Mouse (Mus musculus) liver, embryonic 14.5 days (tissue): ENCODE measurements around the gene Prex1. TPM values are rescaled to one million over a fixed set of nuclear protein-coding genes. Genes with fewer than 3 reads are reported as not detected.
A peak's percentile ranks its signal among the peaks of the same experiment; 100 is the strongest.

Experiments used
- ATAC-seq: fragments of 200-750 bp; cut with Nextera tagmentation; 2 replicates; pipeline ENCODE4 v1.8.0; 2017; ENCODE audit warnings: moderate number of reproducible peaks, mild to moderate bottlenecking, moderate library complexity; ENCODE audit not compliant: insufficient read depth
- DNase-seq, 3 experiments: peaks; one replicate each; pipeline ENCODE4 v3.0.0-alpha.2; 2012 to 2013; ENCODE audit warnings: low read depth in 3 of 3, low spot score in 3 of 3
- H3K27ac ChIP-seq: fragments of 300-500 bp; sonication (generic); 2 replicates; pipeline ENCODE4 v1.5.1; 2014; ENCODE audit warnings: moderate library complexity, mild to moderate bottlenecking, control low read depth, inconsistent platforms
- H3K27me3 ChIP-seq: fragments of 300-500 bp; sonication (generic); 2 replicates; pipeline ENCODE4 v1.6.1; 2014; ENCODE audit warnings: mild to moderate bottlenecking, low read length, moderate library complexity; ENCODE audit not compliant: control insufficient read depth, insufficient read depth
- H3K36me3 ChIP-seq: fragments of 300-500 bp; sonication (generic); replicated peaks from 2 replicates; pipeline ENCODE4 v1.6.1; 2014; ENCODE audit warnings: low read depth; ENCODE audit not compliant: control insufficient read depth, insufficient read depth
- H3K4me1 ChIP-seq, 2 experiments: fragments of 200-500 bp in 1 of 2; fragments of 300-500 bp in 1 of 2; sonication (generic) in 1 of 2; replicated peaks; 2 replicates each; pipeline ENCODE4 v1.6.1; 2012 to 2014; ENCODE audit warnings: antibody characterized with exemption in 1 of 2, inconsistent platforms in 1 of 2, low read length in 1 of 2; ENCODE audit not compliant: control insufficient read depth in 2 of 2, insufficient read depth in 2 of 2
- H3K4me2 ChIP-seq: fragments of 300-500 bp; sonication (generic); 2 replicates; pipeline ENCODE4 v1.6.1; 2014; ENCODE audit warnings: low read depth, mild to moderate bottlenecking, control low read depth, moderate library complexity
- H3K4me3 ChIP-seq, 2 experiments: fragments of 200-500 bp in 1 of 2; fragments of 300-500 bp in 1 of 2; sonication (generic) in 1 of 2; 2 replicates each; pipeline ENCODE4 v1.5.1; 2012 to 2014; ENCODE audit warnings: low read depth in 2 of 2, low read length in 2 of 2, mild to moderate bottlenecking in 2 of 2, control low read depth in 1 of 2, inconsistent platforms in 1 of 2, moderate library complexity in 1 of 2; ENCODE audit not compliant: insufficient read depth in 1 of 2
- H3K9ac ChIP-seq: fragments of 300-500 bp; sonication (generic); replicated peaks from 2 replicates; pipeline ENCODE4 v1.6.1; 2014; ENCODE audit warnings: mild to moderate bottlenecking, control low read depth, moderate library complexity
- H3K9me3 ChIP-seq: fragments of 300-500 bp; sonication (generic); 2 replicates; pipeline ENCODE4 v1.6.1; 2016; ENCODE audit warnings: low read length, mixed read lengths; ENCODE audit not compliant: control insufficient read depth
- CTCF ChIP-seq: IDR thresholded peaks from 2 replicates; pipeline ENCODE4 v1.5.1; 2016; ENCODE audit warnings: antibody characterized with exemption, low read depth, control low read depth
- EP300 ChIP-seq: IDR thresholded peaks from 2 replicates; pipeline ENCODE4 v1.6.1; 2016; ENCODE audit warnings: antibody characterized with exemption, low read depth
- WGBS: fragments of 180-500 bp; shearing (Covaris S2); extraction: QIAGEN DNeasy Blood & Tissue Kit; methylation state at CpG from one replicate; pipeline ENCODE4 v1.1.7; 2014; ENCODE audit not compliant: insufficient replicate concordance; 5-methylcytosine and 5-hydroxymethylcytosine counted together
- polyA plus RNA-seq, 2 experiments: library from polyadenylated mRNA; depleted of rRNA in 1 of 2; stranded (reverse) in 1 of 2; unstranded in 1 of 2; fragments of >200 nt; fragmentation: Nextera tagmentation in 1 of 2; extraction: Ambion mirVana in 1 of 2; gene quantifications; 2 replicates each; pipeline versions ENCODE4 v1.2.1 to v1.2.3; 2012 to 2014

Gene Prex1
- polyA plus RNA-seq, 2 experiments = 9.2 to 10.0 TPM

DNA sequence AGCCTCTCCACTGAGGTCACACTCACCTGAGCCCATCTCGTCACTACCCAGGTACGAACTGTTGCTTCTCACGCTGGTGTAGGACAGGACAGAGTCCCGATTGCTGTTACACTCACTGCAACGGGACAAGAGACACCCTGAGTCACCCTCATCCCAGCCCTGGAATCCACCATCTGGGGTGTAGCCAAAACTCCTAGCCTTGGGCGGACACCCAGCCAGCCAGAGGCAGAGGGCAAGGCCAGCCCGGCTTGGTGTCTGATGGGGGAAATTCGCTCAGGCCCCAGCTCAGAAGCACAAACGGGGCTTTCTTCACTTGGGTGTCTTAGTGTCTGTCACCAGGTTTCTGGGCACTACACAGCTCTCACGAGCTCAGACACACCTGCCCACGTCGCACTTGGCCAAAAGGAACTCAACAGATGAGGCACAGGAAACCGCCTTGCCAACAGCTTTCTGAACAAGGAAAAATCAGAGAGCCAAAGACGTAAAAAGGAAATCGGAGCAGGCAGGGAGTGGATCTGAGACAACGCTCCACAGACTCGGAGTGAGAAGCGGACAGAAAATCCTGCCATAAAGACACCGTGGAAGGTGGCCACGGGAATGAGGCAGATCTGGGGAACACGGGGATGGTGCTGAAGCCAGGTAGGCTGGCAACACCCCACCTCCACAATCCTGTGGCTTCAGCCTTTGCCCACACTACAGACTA lies 131.6 kb downstream of the Prex1 start:
- Histone ChIP-seq H3K9ac (no peak overlapping the region), H3K4me3 (no peak overlapping the region), H3K4me1 (no peaks in the 10 kb centered on the region), H3K4me2 (no peak overlapping the region), H3K9me3 (no peaks in the 10 kb centered on the region), H3K27me3 (no peaks in the 10 kb centered on the region), H3K27ac (no peak overlapping the region), H3K36me3 (peaks cover 12% of the 10 kb centered on the region; the same call in 1 of the 2 replicates)
- DNase-seq (no peak), ATAC-seq (no peak)
- TF ChIP-seq EP300 (no peak), CTCF (no peak)
- WGBS = 88% methylated on average over 21 of the region's 21 CpGs

DNA sequence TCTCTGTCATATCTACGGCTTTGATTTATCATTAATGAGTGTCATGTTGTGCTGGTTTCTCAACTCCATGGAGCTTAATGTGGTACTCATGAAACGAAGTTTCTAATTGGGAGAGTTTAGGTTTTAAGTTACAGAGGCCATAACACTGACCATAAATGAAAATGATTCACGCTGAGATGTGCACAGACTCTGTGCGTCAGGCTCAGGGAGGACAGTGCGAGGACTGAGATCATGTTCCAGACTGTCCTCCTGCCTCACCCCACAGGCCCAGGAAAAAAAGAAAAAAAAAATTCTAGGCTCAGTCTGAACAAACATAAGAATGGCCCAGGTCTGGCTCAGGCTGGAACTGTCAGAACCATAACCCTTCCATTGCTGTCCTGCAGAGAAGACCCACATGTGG lies 133.8 kb downstream of the Prex1 start:
- Histone ChIP-seq H3K9me3 (no peaks in the 10 kb centered on the region), H3K4me1 (no peaks in the 10 kb centered on the region), H3K27me3 (no peaks in the 10 kb centered on the region), H3K4me2 (no peak overlapping the region), H3K4me3 (no peak overlapping the region), H3K36me3 (no peaks in the 10 kb centered on the region; the same call in 1 of the 2 replicates), H3K27ac (no peak overlapping the region), H3K9ac (no peak overlapping the region)
- WGBS = 78% methylated on average over 5 of the region's 5 CpGs
- DNase-seq (no peak), ATAC-seq (no peak)
- TF ChIP-seq EP300 (no peak), CTCF (no peak)

DNA sequence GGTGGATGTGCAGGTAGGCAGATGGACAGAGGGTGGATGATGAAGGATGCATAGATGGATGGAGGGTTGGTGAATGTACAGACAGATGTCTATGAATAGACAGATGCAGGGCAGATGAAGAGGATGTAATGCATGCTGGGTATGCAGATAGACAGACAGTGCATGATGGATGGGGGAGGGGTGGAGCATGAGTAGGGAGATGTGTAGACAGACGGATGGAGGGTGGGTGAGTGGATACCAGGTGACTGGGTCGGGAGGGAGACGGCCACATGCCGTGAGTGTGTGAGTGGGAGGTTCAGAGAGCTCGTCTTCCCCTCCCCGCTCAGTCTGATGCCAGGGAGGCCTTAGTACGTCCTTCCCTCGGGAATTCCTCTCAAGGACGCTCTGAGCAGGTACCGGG lies 134.3 kb downstream of the Prex1 start:
- Histone ChIP-seq H3K4me3 (no peak overlapping the region), H3K9me3 (no peaks in the 10 kb centered on the region), H3K9ac (no peak overlapping the region), H3K27ac (no peak overlapping the region), H3K36me3 (no peaks in the 10 kb centered on the region; the same call in 1 of the 2 replicates), H3K4me1 (no peaks in the 10 kb centered on the region), H3K27me3 (no peaks in the 10 kb centered on the region), H3K4me2 (no peak overlapping the region)
- 76% methylated on average over 10 of the region's 10 CpGs for WGBS
- TF ChIP-seq EP300 = no peak
- TF ChIP-seq CTCF = no peak
- ATAC-seq (no peak), DNase-seq (no peak)

DNA sequence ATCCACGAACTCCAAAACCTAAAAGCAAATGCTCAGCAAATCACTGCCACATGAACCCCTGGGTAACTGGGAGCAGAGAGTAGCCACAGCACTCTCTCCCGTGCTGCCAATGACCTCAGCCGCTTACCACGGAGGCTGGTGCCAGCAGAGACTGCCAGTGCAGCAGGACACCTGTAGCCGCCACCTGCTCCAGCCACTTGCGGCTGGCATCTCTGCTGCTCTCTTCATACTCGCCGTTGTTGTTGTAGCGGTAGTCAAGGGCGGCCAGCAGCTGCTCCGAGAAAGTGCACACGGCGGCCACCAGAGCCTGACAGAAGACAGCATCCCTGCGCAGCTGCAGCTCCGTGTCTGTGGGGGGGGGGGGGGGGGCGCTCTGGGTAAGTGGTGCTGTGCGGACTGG lies 138.2 kb downstream of the Prex1 start:
- H3K4me3 ChIP-seq = no peak overlapping the region
- no peak overlapping the region for H3K9ac ChIP-seq
- no peaks in the 10 kb centered on the region for H3K4me1 ChIP-seq
- no peaks in the 10 kb centered on the region for H3K27me3 ChIP-seq
- ATAC-seq = no peak
- no peak overlapping the region for H3K4me2 ChIP-seq
- no peaks in the 10 kb centered on the region for H3K9me3 ChIP-seq
- WGBS = 82% methylated on average over 16 of the region's 17 CpGs
- H3K27ac ChIP-seq = no peak overlapping the region
- TF ChIP-seq EP300 (no peak), CTCF (no peak)
- H3K36me3 ChIP-seq = no peaks in the 10 kb centered on the region; the same call in 1 of the 2 replicates
- no peak for DNase-seq

DNA sequence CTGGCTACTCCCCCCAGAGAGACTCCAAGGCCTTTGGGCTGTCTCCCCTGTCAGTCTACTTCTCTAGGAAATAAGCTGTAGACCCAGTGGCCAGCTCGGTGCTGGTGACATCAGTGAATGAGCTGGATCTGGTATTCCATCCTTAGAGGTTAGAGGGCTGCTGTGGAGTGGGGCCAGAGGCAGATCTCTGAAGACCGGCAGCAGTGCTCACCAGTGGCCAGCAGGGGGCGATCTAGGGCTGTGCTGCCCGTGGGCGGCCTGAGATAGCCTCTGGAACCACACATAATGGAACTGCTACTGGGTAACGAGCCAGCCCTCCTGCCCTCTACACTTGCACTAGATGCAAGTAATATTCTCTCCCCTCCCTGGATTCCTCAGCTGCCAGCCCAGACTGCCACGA lies 138.7 kb downstream of the Prex1 start:
- 19% methylated on average over 7 of the region's 7 CpGs for WGBS

More for the DNA sequence above, 138.7 kb downstream of the Prex1 start:
- H3K36me3 ChIP-seq = no peaks in the 10 kb centered on the region; the same call in 1 of the 2 replicates
- no peak; the same call in 1 of the 2 replicates for ATAC-seq
- TF ChIP-seq EP300 (no peak), CTCF (peak; percentile 98)
- no peak overlapping the region for H3K4me2 ChIP-seq
- no peak overlapping the region for H3K27ac ChIP-seq
- H3K9me3 ChIP-seq = no peaks in the 10 kb centered on the region
- DNase-seq = no peak
- H3K9ac ChIP-seq = no peak overlapping the region
- no peak overlapping the region for H3K4me3 ChIP-seq
- no peaks in the 10 kb centered on the region for H3K4me1 ChIP-seq
- H3K27me3 ChIP-seq = no peaks in the 10 kb centered on the region
